Mouse (Mus musculus) stomach, adult 2 months (tissue): Measurements from ENCODE around the gene Hsp90ab1. TPM values are rescaled to one million over a fixed set of nuclear protein-coding genes. Genes with fewer than 3 reads are reported as not detected.

Experiments used
- polyA plus RNA-seq: library from polyadenylated mRNA; depleted of rRNA; stranded (reverse); fragments of >200 nt; gene quantifications from 2 replicates; pipeline ENCODE4 v1.2.3, GENCODE M21; 2012; rRNA removed

Hsp90ab1 gene
- polyA plus RNA-seq: 104 and 106 TPM in 2 replicates

DNA sequence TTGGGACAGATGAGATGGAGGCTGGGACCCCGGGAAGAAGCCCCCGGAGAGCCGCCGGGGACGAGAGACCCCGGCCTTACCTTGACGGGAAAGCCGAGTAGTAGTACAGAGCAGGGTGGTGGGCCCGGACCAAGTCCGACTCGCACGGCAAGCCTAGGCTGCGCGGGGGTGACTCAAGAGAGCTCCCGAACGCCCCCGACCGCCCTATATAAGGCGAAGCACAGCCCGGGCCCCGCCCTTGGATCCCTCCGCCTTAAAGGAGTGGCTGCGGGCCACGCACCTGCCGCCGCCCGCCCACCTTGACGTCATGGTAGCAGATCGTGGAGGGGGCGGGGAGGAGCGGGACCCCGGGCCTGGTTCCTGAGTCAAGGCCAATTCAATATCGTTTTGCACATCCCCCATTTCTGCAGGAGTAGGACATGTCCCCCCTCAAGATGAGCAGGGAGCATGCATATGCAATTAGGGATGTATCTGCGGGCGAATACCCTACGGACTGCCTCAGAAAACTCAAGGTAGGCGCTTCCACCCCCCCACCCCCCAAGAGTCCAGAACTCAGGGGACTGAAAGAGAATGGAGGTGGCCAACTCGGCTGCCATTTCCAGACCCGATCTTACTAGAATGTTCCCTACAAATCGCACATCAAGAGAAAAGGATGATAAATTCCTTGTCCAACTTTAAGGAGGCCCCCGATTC is at the start of gene Hsp90ab1:
Hsp90ab1 (minus strand) TSS at position 185 of the 693 bp plus-strand sequence.

GRCm38 (mm10) chr17:45601877-45602304 is 28.8 kb upstream of the Hsp90ab1 start, which contains the start of gene Mymx:
Gene Mymx (minus strand): TSS chr17:45602102.

DNA sequence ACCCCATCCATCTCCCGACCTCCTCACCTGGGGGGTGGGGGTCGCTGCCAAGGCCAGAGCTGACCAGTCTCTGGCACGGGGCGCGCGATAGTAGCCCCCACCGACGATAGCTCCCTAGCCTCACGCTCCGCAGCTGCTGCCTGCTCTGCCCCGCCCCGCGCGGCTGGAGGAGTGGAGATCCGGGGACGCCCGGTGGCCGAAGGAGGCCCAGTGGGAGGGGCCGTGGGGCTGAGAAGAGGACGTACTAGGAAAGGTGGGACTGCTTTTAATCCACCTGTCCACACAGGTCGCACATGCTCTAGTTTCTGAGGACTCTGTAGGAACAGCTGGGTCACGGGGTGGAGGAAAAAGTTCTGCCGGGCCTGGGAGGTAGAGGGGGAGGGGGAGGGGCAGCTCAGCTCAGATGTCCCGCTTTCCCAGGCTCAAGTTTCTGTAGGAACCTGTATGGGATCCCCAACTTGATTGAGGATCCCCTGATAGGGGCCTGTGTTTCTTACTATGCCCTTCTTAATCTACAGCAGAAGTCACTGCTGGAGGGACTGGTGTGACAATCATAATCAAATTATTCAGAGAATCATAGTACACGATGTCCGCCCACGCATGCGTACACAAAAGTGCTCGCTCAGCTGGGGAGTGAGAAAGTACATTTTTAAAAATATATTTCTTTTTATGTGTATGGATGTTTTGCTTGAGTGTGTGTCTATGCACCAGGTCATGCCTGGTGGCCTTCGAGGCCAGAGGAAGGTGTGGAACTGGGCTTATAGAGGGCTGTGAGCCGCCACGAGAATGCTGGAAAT is 26.6 kb upstream of the Hsp90ab1 start, which contains the start of gene Slc29a1:
Slc29a1 (minus strand) TSS at position 161 of the 797 bp plus-strand sequence.

DNA sequence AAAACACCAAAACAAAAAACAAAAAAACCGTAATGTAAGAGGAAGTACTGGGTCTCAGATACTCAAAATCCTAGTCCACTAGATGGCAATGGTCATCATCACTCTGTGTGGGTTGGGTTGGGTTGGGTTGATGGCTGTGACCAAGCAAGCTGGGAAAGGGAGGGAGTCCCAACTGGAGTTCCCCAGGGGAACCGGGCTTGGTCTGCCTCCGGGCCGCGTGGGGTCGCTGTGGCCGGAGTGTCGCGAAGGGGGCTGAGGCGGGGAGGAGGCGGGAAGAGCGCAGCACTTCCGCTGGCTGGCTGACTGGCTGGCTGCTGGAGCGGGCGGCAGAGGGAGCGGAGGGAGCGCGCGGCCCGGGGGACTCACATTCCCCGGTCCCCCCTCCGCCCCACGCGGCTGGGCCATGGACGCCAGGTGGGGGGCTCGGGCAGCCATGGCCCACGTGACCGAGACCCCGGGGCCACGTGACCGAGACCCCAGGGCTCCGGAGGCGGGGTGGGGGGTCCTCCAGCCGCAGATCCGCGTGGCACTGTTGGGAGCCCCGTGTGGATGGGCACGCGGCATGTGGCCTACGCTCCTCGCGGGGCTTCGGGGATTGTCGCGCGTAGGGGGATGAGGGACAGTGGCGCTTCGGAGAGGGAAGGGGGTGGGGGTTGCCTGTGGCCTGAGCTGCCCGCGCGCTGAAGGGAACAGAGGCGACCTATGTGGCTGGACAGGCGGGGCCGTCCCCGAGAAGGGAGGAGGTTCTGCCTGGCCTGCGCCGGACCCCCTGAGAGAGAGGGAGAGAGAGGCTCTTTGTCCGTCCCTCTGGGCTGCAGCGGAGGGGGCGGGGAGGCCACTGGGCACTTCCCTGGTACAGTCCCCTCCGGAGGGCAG is 9.2 kb downstream of the Hsp90ab1 start, which contains the start of gene Slc35b2:
Slc35b2 (plus strand) TSS at position 220 of the 876 bp plus-strand sequence.

GRCm38 (mm10) chr17:45555452-45556106 is 17.5 kb downstream of the Hsp90ab1 start, which contains the start of gene Nfkbie:
Gene Nfkbie (plus strand): TSS chr17:45555703.

DNA sequence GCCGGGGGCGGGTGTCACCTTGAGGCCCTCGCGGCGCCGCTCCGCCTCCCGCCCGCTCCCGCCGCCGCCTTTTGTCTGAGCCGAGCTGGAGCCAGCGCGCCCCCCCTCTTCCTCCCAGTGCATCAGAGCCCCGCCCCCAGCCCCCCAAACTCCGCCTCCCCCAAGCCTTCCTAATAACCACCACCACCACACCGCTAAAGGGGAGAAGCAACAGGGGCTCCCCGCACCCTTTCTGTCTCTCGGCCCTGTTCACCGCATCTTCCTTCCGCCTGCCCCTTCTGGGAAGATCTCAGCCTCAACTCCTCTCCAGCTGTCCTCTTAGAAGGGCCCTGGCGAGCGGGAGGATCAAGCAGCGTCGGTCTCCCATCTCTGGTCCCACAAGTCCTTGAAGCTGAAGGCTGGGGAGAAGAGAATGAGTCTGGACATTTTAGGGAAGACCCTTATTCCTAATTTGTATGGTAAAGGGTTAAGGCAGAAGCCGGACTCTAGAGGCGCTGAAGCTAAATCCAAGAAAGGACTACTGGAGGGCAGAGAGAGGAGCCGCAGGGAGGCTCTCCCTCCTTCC is 23.4 kb downstream of the Hsp90ab1 start, which contains the start of gene Tmem151b:
Tmem151b (minus strand) TSS at position 61 of the 565 bp plus-strand sequence.

GRCm38 (mm10) chr17:45523263-45523662 is 49.8 kb downstream of the Hsp90ab1 start, which contains the start of gene Tcte1:
Gene Tcte1 (plus strand): TSS chr17:45523434.

Other genes with a start within 250 kb of the Hsp90ab1 start
- 1.7 and 2.1 TPM in 2 replicates for gene Cdc5l, start 139.5 kb downstream of the Hsp90ab1 start, polyA plus RNA-seq
- gene Spats1, start 97.9 kb downstream of the Hsp90ab1 start, polyA plus RNA-seq: not detected in 2 replicates
- gene Aars2, start 66.4 kb downstream of the Hsp90ab1 start, polyA plus RNA-seq: 7.3 and 9.6 TPM in 2 replicates
- not detected in 2 replicates for gene Tcte1, start 49.8 kb downstream of the Hsp90ab1 start, polyA plus RNA-seq
- gene Tmem151b, start 23.6 kb downstream of the Hsp90ab1 start, polyA plus RNA-seq: 0.21 and 0.31 TPM in 2 replicates
- 1.6 and 2.3 TPM in 2 replicates for gene Nfkbie, start 17.6 kb downstream of the Hsp90ab1 start, polyA plus RNA-seq
- gene Slc35b2, start 9.4 kb downstream of the Hsp90ab1 start, polyA plus RNA-seq: 50.4 and 107 TPM in 2 replicates
- gene Slc29a1, start 26.3 kb upstream of the Hsp90ab1 start, polyA plus RNA-seq: 32.4 and 42.7 TPM in 2 replicates
- 0.87 TPM in 1 of 2 replicates, not detected in the other for gene Mymx, start 28.8 kb upstream of the Hsp90ab1 start, polyA plus RNA-seq
- not detected in 2 replicates for gene Capn11, start 86.1 kb upstream of the Hsp90ab1 start, polyA plus RNA-seq
- gene Mrpl14, start 113.1 kb upstream of the Hsp90ab1 start, polyA plus RNA-seq: 122 and 223 TPM in 2 replicates
- gene Tmem63b, start 113.6 kb upstream of the Hsp90ab1 start, polyA plus RNA-seq: 72.0 and 73.9 TPM in 2 replicates
- not detected in 2 replicates for gene 1600014C23Rik, start 160.6 kb upstream of the Hsp90ab1 start, polyA plus RNA-seq